Mouse (Mus musculus): ENCODE measurements around the gene Hpse2. TPM values are rescaled to one million over a fixed set of nuclear protein-coding genes. Genes with fewer than 3 reads are reported as not detected.

Hpse2 gene
- polyA plus RNA-seq, 3 experiments from 2014 or later, result not detected

GRCm38 (mm10) chr19:43156085-43156484 is 232.1 kb downstream of the Hpse2 start:
- no peak for ATAC-seq

- no peak for ATAC-seq
Measured at GRCm38 (mm10) chr19:43155582-43155981, 232.6 kb downstream of the Hpse2 start.

- ATAC-seq, result no peak
Measured at GRCm38 (mm10) chr19:43147901-43148300, 240.3 kb downstream of the Hpse2 start.

GRCm38 (mm10) chr19:43146820-43147219 is 241.3 kb downstream of the Hpse2 start:
- ATAC-seq, result no peak

- no peak for ATAC-seq
Measured at GRCm38 (mm10) chr19:43141646-43142045, 246.5 kb downstream of the Hpse2 start.

GRCm38 (mm10) chr19:43109796-43110195 is 278.4 kb downstream of the Hpse2 start:
- no peak for ATAC-seq

GRCm38 (mm10) chr19:43096915-43097314 is 291.2 kb downstream of the Hpse2 start:
- ATAC-seq, result no peak

GRCm38 (mm10) chr19:43087216-43087615 is 300.9 kb downstream of the Hpse2 start:
- no peak for ATAC-seq

GRCm38 (mm10) chr19:43064155-43064554 is 324.0 kb downstream of the Hpse2 start:
- ATAC-seq, result no peak

GRCm38 (mm10) chr19:43044506-43044905 is 343.6 kb downstream of the Hpse2 start:
- no peak for ATAC-seq

- no peak for ATAC-seq
Measured at GRCm38 (mm10) chr19:43042721-43043120, 345.4 kb downstream of the Hpse2 start.

GRCm38 (mm10) chr19:43042211-43042610 is 345.9 kb downstream of the Hpse2 start:
- no peak for ATAC-seq

- no peak for ATAC-seq
Measured at GRCm38 (mm10) chr19:43036381-43036780, 351.8 kb downstream of the Hpse2 start.

- ATAC-seq, result no peak
Measured at GRCm38 (mm10) chr19:43027305-43027704, 360.9 kb downstream of the Hpse2 start.

- ATAC-seq, result no peak
Measured at GRCm38 (mm10) chr19:43022611-43023173, 365.5 kb downstream of the Hpse2 start.

- ATAC-seq, result no peak
Measured at GRCm38 (mm10) chr19:43018792-43019191, 369.4 kb downstream of the Hpse2 start.

- no peak for ATAC-seq
Measured at GRCm38 (mm10) chr19:42996406-42996805, 391.7 kb downstream of the Hpse2 start.

- no peak for ATAC-seq
Measured at GRCm38 (mm10) chr19:42988833-42989232, 399.3 kb downstream of the Hpse2 start.

- no peak for ATAC-seq
Measured at GRCm38 (mm10) chr19:42986315-42986701, 401.8 kb downstream of the Hpse2 start.

- no peak for ATAC-seq
Measured at GRCm38 (mm10) chr19:42985372-42986314, 402.5 kb downstream of the Hpse2 start.

- no peak for ATAC-seq
Measured at GRCm38 (mm10) chr19:42980537-42980936, 407.6 kb downstream of the Hpse2 start.

GRCm38 (mm10) chr19:42977938-42978337 is 410.2 kb downstream of the Hpse2 start:
- ATAC-seq, result no peak

GRCm38 (mm10) chr19:42973740-42974139 is 414.4 kb downstream of the Hpse2 start:
- ATAC-seq, result no peak

- no peak for ATAC-seq
Measured at GRCm38 (mm10) chr19:42965171-42965570, 423.0 kb downstream of the Hpse2 start.
